Mouse (Mus musculus): ENCODE measurements at regions not wholly inside any gene's neighbourhood (a gene's known extent, or its start where the extent isn't known, plus 50 kb on each side); places are given as distances from the start of the nearest gene placed in this dataset.
"Not testable (repeated sequence)": the region's sequence is repeated elsewhere in the genome, so short reads cannot be mapped to it uniquely, and the experiment has no call there.

DNA sequence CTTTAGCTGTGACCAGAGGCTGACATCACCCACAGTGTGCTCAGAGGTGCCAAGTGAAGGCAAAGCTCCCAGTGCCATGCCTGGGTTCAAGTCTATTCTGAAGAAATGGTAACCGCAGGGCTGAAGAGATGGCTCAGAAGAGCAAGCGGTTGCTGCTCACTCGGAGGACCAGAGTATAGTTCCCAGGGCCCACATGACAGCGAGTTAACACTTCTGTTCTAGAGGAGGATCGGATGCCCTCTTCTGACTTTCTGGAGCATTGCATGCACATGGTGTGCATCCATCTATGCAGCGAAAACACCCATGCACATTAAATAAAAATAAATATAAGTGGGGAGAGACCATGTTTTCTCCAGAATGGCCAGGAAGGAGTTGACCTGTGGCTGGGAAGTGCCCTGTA, 209.5 kb downstream of the Sorl1 start:
- no peak for DNase-seq (ENCODE audit: low read depth, low spot score)

DNA sequence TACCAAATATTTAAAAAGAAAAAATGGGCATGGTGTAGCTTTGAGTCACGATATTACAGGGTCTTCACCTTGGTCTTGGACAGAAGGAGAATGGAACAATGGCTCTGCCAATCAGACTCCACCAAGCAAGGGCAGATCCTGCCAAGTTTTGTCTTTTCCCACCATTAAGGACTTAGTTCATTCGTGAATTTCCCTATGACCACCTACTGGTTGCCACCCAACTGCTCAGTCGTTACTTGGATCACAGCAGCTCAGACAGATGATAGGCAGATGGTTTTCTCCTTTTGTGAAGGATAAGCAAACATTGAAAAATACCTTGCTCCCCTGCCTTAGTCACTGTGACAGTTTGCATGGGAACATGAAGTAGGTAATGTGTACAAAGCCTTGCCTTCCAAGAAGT, 210.2 kb downstream of the Sorl1 start:
- DNase-seq (ENCODE audit: low read depth, low spot score): no peak

DNA sequence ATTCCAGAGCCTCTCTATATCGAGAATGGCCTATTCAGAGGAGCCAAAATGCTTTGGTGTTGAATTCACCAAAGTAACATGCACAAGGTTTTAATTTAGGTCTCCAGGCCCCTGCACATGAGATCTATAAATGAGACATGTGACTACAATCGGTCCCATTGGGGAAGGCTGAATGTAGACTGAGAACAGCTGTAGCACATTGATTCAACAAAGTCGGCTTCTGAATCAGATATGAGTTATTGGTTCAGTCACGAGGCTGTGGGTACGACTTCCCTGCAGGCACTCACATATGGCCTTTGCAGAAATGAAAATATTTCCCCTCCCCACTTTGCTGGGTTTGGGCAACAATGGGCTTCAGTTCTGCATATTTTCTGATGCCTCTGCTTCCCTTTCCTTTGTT, 211.6 kb downstream of the Sorl1 start:
- no peak for DNase-seq (ENCODE audit: low read depth, low spot score)

DNA sequence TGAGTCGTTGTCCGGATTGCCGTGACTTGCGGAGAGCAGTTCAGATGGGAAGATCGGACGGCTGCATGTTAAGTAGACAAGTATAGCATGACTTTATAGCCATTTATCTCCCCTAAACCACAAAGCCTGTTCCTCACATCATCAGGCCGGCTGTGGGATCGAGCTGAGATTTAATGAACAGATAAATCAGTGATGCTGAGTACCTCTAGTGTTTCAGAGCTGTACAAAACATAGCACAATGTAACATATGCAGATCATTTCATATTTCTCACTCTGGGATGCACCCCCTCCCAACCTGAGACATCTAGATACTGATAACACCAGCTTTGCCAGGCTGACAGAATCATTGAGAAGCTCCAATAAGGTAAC, 223.5 kb downstream of the Sorl1 start:
- no peak for DNase-seq (ENCODE audit: low read depth, low spot score)

DNA sequence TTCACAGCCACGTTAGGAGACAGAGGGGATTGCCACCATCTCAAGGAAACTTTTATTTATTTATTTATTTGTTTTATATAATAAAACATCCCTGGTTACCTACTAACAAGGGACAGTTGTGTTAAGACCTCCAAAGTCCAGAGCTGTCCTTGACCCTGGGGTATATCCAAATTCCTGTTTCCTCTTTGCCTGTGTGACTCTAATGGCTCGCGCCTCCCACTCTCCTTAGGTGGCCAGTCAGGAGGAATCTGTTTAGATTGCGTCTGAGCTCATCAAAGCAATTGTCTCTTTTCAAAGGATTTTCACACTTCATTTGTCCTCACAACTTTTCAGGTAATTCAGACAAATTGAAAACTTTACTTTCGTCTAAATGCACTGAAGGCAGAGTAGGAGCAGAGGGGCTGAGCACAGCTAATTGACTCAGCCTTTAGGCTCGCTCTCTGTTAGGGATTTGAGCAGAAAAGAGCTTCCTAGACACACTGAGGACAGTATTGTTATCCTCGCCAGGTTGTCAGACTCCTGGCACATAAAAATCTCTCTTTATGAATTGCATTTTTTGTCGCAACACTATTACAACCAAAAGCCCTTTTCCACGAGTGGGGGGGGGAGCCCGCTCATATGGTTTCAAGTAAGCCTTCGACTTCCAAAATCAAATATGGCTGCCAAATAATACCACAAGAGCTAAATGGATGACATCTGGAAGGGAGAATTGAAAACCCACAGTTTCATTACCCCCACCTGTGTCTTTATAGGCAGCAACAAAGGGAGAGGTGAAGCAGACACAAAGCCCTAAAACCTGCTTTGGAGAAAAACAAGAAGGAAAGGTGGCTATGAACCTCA, 224.1 kb downstream of the Sorl1 start:
- no peak for DNase-seq (ENCODE audit: low read depth, low spot score)

DNA sequence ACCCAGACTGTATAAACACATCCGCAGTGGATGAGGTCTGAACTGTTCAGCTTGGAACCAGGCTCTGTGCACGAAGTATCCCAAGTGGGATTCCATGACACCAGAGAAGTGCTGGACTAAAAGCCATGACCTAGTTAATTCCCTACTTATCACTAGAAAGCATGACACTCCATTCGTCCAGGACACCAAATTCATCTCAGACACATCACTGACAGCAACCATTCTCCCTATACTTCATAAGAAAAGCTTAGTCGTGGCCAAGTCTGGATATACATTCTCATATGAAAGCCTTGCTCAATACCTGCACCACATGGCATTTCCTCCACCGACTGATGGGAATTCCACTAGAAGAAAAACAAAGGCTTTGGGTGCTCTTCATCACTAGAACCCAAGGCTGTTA, 229.0 kb downstream of the Sorl1 start:
- DNase-seq (ENCODE audit: low read depth, low spot score): no peak

DNA sequence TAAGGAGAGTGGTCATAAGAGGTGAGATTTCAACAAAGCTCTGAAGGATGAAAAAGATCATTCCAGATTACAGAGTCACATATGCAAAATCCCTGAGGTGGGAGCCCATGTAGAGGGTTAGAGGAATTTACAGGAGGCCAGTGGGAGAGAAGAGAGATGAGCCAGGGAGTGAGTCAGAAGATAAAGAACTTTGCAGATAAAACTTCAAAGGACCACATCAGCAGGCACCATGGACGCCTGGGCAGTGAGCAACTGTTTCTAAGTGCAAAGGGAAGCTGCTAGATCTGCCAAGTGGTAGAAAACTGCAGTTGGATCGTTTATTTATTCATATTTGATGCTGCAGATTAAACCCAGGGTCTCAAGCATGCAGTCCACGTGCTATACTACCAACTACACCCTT, 231.3 kb downstream of the Sorl1 start:
- no peak for DNase-seq (ENCODE audit: low read depth, low spot score)

DNA sequence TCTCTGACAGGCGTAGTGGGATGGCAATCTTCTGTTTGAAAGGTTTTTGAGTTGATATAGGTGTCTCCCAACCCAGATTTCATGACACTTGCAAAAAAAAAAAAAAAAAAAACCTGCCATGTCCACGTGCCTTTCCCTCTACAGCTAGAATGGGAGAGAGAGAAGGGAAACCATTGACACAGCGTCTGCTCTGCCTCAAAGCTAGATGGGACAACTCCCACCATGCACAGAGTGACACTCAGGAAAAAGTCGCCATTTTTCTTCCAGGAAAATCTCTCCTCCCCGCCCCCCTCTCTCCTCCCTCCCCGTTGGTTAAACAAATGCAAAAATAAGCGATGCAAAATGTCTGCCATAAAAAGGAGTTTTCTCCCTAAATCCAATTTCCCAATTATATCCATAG, 232.9 kb downstream of the Sorl1 start:
- DNase-seq (ENCODE audit: low read depth, low spot score): no peak

DNA sequence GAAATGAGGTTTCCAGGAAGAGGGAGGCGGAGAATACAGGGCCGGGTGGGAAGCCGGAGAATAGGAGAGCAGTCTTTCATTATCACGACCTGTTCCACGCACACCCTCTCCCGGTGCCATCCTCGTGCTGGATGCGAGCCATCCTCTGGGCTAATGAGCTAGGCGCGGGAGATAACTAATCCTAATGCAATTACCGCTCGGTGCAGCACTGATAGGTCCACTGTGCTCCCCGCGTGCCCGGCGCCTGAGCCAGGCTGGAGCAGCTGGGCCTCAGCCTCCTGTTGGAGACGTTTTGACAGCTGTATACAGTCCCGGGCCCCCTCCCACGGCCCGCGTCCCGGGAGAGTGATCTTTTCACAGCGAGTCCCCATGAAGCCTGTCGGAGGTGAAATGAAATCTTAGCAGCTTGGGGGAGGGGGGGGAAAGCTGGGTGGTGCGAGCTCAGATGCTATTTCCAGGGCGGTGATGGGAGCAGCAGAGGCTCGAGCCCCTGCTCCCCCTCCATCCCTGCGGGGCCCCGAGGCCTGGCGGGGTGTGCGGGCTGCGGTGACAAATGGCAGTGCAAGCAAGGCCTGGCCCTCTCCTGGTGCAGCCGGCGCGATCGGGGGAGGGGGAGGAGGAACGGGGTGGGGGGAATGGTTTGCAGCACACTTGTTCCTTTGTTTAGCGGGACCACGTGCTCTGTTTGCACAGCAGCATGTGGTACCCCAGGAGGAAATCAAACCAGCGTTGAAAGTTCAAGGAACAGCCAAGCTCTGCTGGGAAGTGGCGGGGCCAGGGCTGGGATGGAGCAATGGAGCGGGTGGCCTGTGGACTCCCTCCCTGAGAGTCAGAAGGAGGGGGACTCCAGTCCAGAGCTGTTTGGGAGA, 233.6 kb downstream of the Sorl1 start:
- DNase-seq (ENCODE audit: low read depth, low spot score): no peak

DNA sequence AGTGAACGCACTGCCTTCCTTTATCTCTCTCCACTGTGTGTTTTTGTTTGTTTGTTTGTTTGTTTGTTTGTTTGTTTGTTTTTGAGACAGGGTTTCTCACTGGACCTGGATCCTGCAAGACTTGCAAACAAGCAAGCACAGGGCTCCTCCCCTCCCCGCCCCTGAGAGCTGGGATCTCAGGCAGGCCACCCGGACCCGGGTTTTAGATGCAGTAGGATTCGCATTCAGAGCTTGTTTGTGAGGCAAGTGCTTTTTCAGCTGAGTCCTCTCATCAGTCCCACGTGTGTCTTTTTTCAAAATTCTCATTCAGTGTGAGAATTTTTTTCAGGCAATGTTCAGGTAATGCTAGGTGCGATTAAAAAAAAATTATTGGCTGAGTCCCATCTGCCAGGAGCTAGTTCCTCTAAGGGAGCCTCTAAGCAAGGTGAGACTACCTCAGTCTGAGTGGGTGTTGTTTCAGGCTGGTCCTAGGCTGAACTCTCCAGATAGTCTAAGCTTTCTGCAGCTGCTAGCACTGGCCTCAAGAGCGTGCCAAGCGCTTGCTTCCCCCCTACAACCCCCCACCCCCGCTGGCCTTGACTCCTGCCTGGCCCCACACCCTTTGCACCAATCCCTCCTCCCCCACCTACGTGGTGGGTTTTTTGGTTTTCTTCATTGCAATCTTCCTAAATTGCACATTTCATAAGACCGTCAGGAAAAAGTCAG, 234.4 kb downstream of the Sorl1 start:
- no peak for DNase-seq (ENCODE audit: low read depth, low spot score)

DNA sequence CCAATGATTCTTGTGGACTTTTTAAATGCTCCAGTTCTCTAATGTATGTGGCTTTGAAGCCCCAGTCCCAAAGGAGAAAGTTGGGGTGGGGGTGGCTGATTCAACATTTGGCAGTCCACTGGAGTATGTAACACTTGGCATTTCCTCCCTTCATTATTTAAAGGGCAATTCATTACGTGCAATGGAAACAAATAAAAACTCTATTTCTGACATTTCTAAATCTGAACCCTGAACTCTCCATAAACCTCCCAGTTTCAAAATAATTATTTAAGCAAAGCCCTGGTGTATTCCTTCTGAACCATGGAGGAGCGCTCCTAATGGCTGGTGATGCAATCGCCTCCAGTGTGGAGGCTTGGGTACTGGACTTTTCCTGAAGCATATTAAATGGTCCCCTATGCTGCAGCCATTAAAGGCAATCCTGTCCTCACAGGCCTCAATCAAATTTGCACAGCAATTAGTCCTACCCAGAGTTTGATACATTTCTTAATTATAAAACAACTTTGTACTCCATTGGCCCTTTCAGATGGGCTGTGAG, 235.4 kb downstream of the Sorl1 start:
- DNase-seq (ENCODE audit: low read depth, low spot score): no peak

DNA sequence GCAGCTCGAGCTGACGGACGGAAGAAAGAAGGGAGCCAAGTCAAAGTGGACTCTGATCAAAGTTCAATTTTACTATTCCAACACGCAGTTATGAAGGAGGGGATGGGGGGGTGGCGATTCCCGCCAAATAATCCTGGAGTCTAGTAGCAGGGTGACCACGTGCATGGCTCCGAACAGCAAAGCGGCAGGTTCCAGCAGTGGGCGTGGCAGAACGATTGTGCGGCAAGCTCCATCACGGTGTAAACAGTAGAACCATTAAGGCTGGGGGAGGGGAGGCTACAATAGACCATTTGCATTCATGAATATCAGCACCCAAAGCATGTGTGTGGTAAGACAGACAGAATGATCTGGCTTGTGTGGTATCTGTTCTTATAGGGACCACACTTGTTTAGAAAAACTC, 237.6 kb downstream of the Sorl1 start:
- not testable (repeated sequence) for DNase-seq (ENCODE audit: low read depth, low spot score)

DNA sequence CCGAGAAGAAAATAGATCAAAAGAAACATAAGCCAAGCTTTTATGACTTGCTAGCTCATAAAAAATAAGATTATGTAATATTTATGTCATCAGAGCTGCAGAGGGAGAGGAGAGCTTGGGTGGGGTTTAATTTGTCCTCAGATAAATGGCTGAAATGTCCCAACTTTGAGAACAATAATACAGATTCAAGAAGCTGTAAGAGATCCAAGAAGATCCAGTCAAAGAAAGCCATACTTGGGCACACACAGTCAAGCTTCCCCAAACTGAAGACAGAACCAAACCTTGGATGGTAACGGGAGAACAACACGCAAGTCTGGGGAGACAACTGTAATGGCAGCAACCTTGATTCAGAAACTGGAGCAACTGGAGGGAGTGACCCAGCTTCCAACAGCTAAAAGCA, 243.6 kb downstream of the Sorl1 start:
- DNase-seq (ENCODE audit: low read depth, low spot score): no peak

DNA sequence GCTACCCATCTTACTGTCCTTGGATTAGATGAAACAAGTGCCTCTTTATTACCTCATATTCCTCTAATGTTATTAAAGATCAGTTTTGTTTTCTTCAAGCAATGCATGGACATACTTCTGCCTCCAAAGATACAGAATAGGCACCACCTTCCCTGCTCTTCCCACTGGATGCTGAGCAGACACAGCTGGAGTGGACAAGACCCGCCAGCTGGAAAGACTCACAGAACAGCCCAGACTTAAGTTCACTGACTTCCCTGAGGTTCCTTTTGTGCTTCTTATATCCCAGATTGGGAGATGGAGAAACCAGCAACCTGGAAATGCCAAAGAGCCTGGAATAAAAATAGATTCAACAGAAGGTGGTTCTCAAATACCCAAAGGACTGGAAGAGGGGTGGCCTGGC, 245.0 kb downstream of the Sorl1 start:
- no peak for DNase-seq (ENCODE audit: low read depth, low spot score)

DNA sequence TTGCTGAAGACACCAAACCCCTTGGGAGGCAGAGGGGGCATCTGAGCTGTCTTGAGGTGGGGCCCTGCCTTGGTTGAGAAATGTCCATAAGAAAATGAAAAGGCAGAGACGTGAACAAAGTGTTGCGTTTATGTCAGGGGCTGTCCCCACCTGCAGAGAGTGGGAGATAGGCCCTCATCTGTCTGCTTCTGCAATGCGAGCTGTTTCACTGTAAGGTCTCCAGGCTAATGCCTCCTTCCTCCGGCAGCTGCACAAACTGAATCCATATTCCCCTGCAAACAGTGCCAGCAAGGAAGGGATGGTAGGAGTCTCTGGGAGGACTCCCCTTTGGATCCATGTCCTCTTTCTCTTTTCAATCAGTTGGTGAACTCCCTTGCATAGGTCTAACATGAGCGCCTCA, 263.0 kb downstream of the Sorl1 start:
- no peak for DNase-seq (ENCODE audit: low read depth, low spot score)

DNA sequence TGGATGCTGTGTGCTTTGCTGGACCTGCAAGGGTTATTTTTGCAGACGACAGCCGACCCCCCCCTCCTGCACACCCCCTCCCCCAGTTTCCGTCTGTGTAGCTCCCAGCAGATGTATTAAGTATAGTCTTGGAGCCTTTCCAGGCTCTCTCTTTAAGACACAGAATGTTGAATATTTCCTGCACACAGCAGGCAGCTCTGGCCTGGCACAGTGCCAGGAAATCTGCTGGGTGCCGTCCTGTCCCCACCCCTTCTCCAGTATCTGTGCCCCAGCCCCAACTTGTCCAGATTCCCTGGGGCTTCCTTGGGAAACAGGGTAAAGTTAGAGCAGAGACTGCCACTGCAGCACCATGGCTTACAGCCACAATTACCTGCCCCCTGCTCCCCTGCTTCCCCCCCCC, 263.4 kb downstream of the Sorl1 start:
- DNase-seq (ENCODE audit: low read depth, low spot score): no peak

DNA sequence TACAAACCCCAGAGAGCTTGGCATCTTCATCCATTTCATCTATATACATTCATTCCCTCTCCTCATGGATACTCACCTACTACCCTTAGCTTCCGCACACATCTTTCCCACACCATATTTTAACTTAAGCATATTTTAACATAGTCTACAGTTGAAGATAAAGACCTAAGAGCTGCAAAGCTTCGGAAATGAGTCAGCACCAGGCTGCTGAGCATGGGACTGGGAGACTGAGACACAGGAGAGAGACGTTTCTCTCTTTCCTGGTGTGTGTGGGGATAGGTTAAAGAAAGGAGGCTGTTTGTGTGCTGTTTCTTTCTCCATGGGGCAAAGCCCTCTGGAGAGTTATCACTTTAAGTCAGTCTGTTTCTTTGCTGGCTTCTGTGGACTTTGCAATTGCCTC, 264.3 kb downstream of the Sorl1 start:
- no peak for DNase-seq (ENCODE audit: low read depth, low spot score)

DNA sequence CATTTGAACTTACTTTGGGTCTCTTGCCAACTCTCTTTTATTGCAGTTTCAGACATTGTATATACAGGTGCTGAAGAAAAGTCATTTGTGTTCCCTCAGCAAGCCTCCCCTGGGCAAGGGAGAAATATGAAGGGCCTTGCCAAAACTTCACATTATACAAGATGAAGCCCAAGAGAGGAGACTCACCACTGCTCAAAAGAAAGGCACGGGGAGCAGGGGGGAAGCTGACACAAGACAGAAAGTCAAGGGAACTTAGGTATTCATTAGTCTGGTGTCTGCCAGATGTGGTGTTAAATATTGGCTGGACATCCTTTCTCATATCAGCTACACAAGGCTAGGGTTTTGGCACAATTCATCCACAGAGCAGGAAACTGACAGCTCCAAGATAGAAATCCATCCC, 272.0 kb downstream of the Sorl1 start:
- DNase-seq (ENCODE audit: low read depth, low spot score): no peak

DNA sequence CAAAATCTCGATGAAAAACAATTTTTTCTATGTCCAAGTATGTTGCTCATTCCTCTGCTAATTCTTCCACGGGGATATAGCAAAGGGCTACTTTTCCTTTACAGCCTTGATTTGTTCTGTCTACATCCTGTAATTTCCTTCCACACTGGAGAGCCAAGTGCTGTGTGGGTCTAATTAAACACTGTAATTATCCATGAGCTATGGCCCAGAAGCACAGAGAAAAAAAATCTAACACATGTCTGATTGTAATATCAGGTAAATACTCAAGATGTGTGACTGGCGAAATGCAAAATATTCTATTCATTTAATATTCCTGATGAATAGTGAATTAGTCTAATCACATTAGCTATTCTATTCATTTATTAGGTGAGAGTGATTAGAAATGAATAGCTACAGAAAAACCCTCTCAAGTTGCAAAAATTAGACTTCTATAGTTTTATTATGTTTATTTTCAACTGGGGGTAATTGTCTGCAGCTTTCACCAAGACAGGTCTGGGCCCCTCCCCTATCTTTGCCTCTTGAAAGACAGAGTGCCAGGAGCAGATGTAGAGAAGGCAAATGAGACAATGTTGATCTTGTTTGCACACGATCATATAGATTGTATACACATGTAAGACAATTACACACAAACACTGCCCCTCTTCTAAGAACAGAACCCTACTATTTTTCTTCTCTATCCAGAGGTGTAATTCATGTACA, 274.3 kb downstream of the Sorl1 start:
- no peak for DNase-seq (ENCODE audit: low read depth, low spot score)

DNA sequence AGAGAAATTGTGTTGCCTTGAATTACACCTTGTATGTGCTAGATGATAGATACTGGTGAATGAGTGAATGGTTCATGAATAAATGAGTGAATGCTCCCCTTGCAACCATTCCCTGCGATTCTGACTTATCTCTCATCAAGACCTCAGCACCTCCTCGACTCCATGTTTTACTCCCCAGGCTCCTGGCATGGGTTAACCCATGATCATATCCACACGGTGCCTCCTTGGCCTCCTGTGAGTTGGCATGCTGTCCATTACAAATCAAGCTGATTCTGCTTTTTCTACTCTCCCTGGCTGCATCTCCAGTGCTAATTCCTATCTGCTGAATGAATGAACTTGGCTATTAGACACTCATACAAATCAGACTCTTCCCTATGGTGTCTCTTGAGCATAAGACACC, 279.5 kb downstream of the Sorl1 start:
- no peak for DNase-seq (ENCODE audit: low read depth, low spot score)

All from WW6 (cell line).